Mouse (Mus musculus) embryonic facial prominence, embryonic 12.5 days (tissue): ENCODE results near the gene Tshz2. TPM values are rescaled to one million over a fixed set of nuclear protein-coding genes. Genes with fewer than 3 reads are reported as not detected.

Experiments
- ATAC-seq: fragments of 200-750 bp; cut with Nextera tagmentation; 2 replicates; pipeline ENCODE4 v1.8.0; 2017; ENCODE audit not compliant: insufficient number of reproducible peaks, insufficient read depth, low FRiP score, low TSS enrichment
- H3K27ac ChIP-seq: fragments of 300-500 bp; sonication (generic); 2 replicates; pipeline ENCODE4 v1.5.1; 2016; ENCODE audit warnings: mild to moderate bottlenecking
- H3K27me3 ChIP-seq: fragments of 300-500 bp; sonication (generic); 2 replicates; pipeline ENCODE4 v1.6.1; 2016; ENCODE audit warnings: mild to moderate bottlenecking, moderate library complexity
- H3K36me3 ChIP-seq: fragments of 300-500 bp; sonication (generic); 2 replicates; pipeline ENCODE4 v1.6.1; 2016; ENCODE audit warnings: mild to moderate bottlenecking
- H3K4me1 ChIP-seq: fragments of 300-500 bp; sonication (generic); 2 replicates; pipeline ENCODE4 v1.6.1; 2016
- H3K4me2 ChIP-seq: fragments of 300-500 bp; sonication (generic); replicated peaks from 2 replicates; pipeline ENCODE4 v1.6.1; 2016; ENCODE audit warnings: mild to moderate bottlenecking, moderate library complexity
- H3K4me3 ChIP-seq: fragments of 300-500 bp; sonication (generic); 2 replicates; pipeline ENCODE4 v1.5.1; 2016; ENCODE audit warnings: mild to moderate bottlenecking
- H3K9ac ChIP-seq: fragments of 300-500 bp; sonication (generic); 2 replicates; pipeline ENCODE4 v1.6.1; 2016; ENCODE audit warnings: mild to moderate bottlenecking, moderate library complexity
- H3K9me3 ChIP-seq: fragments of 300-500 bp; sonication (generic); 2 replicates; pipeline ENCODE4 v1.6.1; 2016; ENCODE audit warnings: mild to moderate bottlenecking, moderate library complexity
- WGBS: fragments of 180-500 bp; shearing (Covaris S2); methylation state at CpG from one replicate; pipeline ENCODE4 v1.1.7; 2016; 5-methylcytosine and 5-hydroxymethylcytosine counted together
- polyA plus RNA-seq: library from polyadenylated mRNA; unstranded; fragments of >200 nt; fragmentation: Nextera tagmentation; extraction: Ambion mirVana; gene quantifications from 2 replicates; pipeline ENCODE4 v1.2.1, GENCODE M21; 2016

The Tshz2 gene
- polyA plus RNA-seq, 1 experiment from 2014 or later: 9.1 TPM

DNA sequence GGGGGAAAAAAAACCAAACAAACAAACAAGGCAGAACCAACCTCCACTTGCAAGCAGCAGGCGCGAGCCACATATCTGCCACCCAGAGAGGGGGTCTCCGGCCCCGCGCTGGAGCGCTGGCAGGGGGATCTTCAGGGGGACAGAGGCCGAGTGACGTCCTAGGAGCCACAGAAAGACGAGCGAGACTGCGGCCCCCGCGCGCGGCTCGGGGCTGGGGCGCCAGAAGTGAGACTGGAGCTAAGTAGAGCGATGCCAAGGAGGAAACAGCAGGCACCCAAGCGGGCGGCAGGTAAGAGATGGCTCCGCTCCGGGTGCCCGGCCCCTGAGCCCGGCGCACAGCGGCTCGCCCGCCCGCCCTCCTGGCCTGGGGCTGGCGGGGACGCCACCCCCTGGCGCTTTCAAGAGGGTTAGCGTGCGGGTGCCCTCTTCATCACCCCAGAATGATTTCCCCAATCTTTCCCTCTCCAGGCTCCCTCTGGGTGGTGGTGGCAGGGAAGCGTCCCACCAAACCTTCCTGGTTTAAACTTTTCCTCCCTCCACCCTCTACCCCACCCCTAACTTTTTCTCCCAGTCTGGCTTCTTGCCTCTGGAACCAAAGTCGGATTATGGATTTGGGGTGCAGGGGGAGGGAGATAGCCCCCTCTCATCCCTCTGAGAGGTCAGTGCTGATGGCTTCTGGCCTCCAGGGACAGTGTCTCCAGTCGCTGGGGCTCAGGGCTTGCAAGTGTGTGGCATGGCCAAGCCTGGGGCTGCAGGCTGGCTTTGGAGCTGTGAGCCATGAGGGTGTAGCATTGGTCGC, 877 bp downstream of the Tshz2 start:
- peaks cover 19% of the 10 kb centered on the region; the same call in 1 of the 2 replicates for H3K4me1 ChIP-seq
- WGBS: under 1% methylated on average over 38 of the region's 38 CpGs
- H3K4me2 ChIP-seq: peak overlapping the region; percentile 94
- no peaks in the 10 kb centered on the region for H3K9me3 ChIP-seq
- ATAC-seq: 0 out of 2 replicates have a peak, but pooled peaks have one; percentile 11
- H3K27ac ChIP-seq: peak overlapping the region; percentile 68
- H3K4me3 ChIP-seq: peak overlapping the region; percentile 65
- no peaks in the 10 kb centered on the region for H3K36me3 ChIP-seq
- no peaks in the 10 kb centered on the region for H3K27me3 ChIP-seq
- H3K9ac ChIP-seq: peak overlapping the region; percentile 82

DNA sequence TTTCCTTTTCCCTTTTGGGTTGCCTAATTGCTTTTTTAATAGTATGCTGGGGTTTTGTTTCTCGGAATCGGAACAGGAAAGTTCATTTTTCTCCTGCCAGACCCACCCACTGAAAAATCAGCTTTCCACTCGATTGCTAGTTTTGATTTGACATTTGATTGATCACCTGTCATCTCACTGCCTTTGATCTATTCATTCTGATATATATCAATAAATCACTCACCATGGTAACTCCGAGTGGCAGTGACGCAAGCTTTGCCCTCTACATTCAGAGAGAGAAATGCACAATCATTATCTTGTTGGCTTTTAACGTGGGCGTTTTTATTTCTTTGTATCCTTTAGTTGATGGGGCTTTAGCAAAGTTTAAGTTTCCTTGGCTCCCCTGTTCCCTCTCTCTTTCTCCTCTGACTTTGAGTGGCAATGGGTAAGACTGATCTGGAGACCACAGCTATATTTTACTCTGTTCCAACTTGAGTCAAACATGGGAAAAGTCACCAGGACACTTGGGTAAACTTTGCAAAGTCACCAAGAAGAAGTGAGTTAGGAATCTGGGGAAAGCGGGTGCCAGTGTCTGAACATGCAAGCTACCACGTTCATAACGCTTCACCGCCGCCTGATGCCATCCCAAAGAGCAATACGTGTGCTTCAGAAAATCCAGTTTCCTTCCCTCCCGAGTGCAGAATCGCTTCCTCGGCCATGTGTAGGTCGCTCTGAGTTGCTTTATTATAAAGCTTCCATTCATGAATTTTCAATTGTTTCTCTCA, 2.0 kb downstream of the Tshz2 start:
- ATAC-seq: no peak
- Histone ChIP-seq H3K27me3 (no peaks in the 10 kb centered on the region), H3K4me3 (peak overlapping the region; percentile 65), H3K36me3 (no peaks in the 10 kb centered on the region), H3K9me3 (no peaks in the 10 kb centered on the region), H3K9ac (peak overlapping the region; percentile 82), H3K27ac (no peak overlapping the region), H3K4me1 (peaks cover 19% of the 10 kb centered on the region; the same call in 1 of the 2 replicates), H3K4me2 (peak overlapping the region; percentile 94)
- WGBS: 55% methylated on average over 17 of the region's 17 CpGs

DNA sequence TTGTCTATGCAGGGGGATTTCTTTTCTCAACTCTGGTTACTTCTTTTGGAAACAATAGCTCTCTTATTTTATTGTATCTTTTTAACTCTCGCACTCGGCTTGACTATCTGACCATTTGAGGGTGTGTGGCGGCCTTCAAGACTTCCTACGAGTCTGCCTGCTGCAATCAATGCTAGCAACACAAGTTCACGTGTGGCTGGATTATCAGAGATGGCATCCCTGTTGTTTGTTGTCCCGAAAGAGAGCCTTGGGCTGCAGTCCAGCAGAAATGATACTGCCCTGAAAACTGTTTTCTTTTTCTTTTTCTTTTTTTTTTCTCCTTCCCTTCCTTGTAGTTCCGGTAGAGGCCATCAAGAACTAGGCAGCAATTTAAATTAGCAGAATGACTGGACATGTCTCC, 2.6 kb downstream of the Tshz2 start:
- no peak overlapping the region for H3K9ac ChIP-seq
- WGBS: 45% methylated on average over 7 of the region's 7 CpGs

DNA sequence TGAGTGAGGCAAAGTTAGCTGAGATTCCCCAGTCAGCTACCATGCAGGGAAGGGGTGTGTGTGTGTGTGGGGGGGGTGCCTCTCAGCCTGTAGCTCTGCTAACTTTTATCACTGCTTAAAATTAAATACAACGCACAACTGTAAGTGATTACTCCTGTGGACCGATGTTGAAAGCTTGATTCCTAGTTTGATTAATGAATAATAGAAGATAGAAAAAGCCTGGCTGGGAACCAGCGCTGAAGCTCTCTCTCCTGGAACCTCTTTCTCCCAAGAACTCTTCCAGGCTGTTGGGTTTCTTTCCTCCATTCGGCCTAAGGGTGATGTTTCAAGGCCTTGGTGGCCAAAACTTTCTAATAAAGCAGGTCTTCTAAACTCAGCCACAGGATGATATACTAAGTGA, 3.6 kb downstream of the Tshz2 start:
- no peak overlapping the region for H3K9ac ChIP-seq

More for the DNA sequence above, 2.6 kb downstream of the Tshz2 start:
- Histone ChIP-seq H3K4me2 (peak overlapping the region; percentile 94), H3K4me1 (peaks cover 19% of the 10 kb centered on the region; the same call in 1 of the 2 replicates), H3K27me3 (no peaks in the 10 kb centered on the region), H3K4me3 (no peak overlapping the region; the same call in 1 of the 2 replicates), H3K9me3 (no peaks in the 10 kb centered on the region), H3K27ac (no peak overlapping the region), H3K36me3 (no peaks in the 10 kb centered on the region)
- ATAC-seq: no peak

DNA sequence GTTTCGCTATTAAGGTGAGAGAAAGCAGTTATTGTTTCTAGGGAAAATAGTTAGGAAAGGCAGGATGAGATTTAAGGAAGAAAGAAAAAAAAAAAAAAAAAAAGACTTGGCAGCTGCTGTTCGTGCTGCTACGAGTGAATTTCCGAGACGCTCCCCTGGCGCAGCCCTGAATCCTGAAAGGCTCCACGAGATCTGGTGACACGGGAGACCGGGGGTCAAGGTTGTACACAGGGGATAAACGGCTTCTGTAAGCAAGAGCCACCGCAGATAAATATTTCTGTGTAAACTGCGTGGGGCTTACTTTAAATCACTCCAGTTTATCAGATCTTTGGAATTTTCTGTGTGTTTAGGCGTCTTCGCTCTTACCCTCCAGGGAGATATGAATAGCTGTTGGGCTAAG, 8.7 kb downstream of the Tshz2 start:
- Histone ChIP-seq H3K27me3 (no peaks in the 10 kb centered on the region), H3K4me3 (no peak overlapping the region), H3K9me3 (no peaks in the 10 kb centered on the region), H3K27ac (no peak overlapping the region), H3K4me2 (peak overlapping the region; percentile 22; the same call in 1 of the 2 replicates), H3K4me1 (peaks cover 8% of the 10 kb centered on the region; the same call in 1 of the 2 replicates), H3K9ac (no peak overlapping the region), H3K36me3 (no peaks in the 10 kb centered on the region)
- 50% methylated on average over 14 of the region's 14 CpGs for WGBS
- ATAC-seq: no peak

More for the DNA sequence above, 3.6 kb downstream of the Tshz2 start:
- WGBS: 76% methylated on average over 4 of the region's 4 CpGs
- Histone ChIP-seq H3K4me1 (peaks cover 19% of the 10 kb centered on the region; the same call in 1 of the 2 replicates), H3K27me3 (no peaks in the 10 kb centered on the region), H3K4me3 (no peak overlapping the region), H3K36me3 (no peaks in the 10 kb centered on the region), H3K4me2 (peak overlapping the region; percentile 94), H3K9me3 (no peaks in the 10 kb centered on the region), H3K27ac (no peak overlapping the region)
- ATAC-seq: no peak

DNA sequence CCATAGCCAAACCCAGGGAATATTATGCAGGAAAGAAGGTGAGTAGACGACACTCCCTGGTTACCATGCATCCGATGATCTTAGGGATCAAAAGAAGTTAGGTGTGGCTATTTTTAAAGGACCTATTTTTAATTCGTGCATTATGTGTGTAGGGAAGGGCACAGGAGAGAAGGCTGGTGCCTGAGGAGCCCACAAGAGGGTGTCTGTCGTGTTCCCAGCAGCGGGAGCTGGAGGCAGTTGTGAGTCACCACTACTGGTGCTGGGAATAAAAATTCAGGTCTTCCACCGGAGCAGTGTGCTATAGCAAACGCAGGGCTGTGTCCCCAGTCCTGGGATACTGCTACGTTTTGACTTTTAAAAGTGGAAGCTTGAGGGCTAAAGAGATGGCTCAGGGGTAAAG, 9.6 kb downstream of the Tshz2 start:
- H3K4me1 ChIP-seq: no peaks in the 10 kb centered on the region
- no peak overlapping the region for H3K27ac ChIP-seq
- H3K9me3 ChIP-seq: no peaks in the 10 kb centered on the region
- WGBS: 84% methylated on average over 8 of the region's 8 CpGs
- no peaks in the 10 kb centered on the region for H3K27me3 ChIP-seq
- ATAC-seq: no peak
- H3K4me2 ChIP-seq: no peak overlapping the region
- H3K9ac ChIP-seq: no peak overlapping the region
- no peaks in the 10 kb centered on the region for H3K36me3 ChIP-seq
- H3K4me3 ChIP-seq: no peak overlapping the region

DNA sequence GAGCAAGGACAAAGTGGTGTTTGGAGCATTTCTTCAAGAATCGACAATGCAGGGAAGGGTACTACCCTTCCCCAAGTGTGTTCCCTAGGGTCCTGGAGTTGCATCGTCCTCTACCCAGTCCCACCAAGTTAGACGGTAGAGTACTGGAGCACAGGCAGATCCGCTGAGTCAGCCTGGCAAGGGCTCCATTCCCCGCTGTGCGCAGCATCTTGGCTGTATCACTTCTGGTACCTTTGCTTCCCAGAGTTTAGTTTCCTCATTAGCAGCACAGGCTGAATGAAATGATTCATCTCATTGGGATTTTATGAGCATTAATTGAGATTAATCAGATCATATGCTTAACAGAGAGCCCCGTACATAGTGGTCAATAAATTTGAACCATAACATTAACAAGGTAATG, 14.3 kb downstream of the Tshz2 start:
- Histone ChIP-seq H3K4me1 (peaks cover 6% of the 10 kb centered on the region; the same call in 1 of the 2 replicates), H3K4me2 (no peak overlapping the region), H3K4me3 (no peak overlapping the region), H3K9me3 (no peaks in the 10 kb centered on the region), H3K27ac (no peak overlapping the region), H3K9ac (no peak overlapping the region), H3K36me3 (no peaks in the 10 kb centered on the region), H3K27me3 (no peaks in the 10 kb centered on the region)
- no peak for ATAC-seq
- 85% methylated on average over 7 of the region's 7 CpGs for WGBS

DNA sequence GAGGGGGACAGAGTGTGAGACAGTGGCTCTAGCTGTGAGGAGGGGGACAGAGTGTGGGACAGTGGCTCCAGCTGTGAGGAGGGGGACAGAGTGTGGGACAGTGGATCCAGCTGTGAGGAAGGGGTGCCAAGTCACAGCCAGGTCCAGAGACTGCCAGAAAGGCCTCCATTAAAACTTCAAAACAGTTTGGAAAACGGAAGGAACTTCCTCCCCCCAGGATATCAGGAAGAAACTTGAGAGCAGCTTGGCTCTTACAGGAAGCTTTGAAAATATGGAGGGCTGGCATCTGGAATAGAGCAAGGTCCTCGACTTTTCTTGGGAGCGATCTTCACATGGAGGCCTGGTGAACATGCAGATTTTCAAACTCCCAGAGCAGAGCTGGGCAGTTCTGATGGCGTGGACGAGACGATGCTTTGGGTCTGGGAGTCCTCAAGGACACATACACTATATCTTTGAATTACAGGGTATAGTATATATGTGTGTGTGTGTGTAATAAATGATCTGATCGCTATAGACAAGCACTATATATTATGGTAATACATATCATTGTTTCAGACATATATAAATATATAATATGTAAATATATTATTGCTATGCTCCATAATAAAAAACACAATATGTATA, 16.6 kb downstream of the Tshz2 start:
- Histone ChIP-seq H3K36me3 (no peaks in the 10 kb centered on the region), H3K27ac (no peak overlapping the region), H3K4me3 (no peak overlapping the region), H3K9me3 (no peaks in the 10 kb centered on the region), H3K4me1 (peaks cover 6% of the 10 kb centered on the region; the same call in 1 of the 2 replicates), H3K27me3 (no peaks in the 10 kb centered on the region), H3K4me2 (no peak overlapping the region), H3K9ac (no peak overlapping the region)
- no peak for ATAC-seq
- WGBS: 48% methylated on average over 7 of the region's 7 CpGs

DNA sequence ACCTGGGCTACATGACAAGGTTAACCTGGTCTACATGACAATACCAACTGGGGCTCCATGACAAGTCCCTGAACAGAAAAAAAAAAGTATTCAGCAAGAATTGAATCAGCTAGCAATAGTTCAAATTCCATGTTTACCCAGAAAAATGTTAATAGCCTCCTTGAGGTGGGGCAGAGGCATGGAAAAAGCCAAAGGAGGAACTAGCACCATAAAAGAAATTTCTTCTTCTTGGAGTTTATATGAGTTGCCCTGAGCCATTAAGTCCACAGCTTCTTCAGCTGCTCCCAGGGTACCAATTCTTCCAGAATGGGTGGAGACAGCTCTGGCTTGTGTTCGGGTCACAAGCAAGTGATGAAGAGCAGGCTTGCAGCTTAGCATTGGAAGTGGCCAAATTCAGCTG, 20.5 kb downstream of the Tshz2 start:
- ATAC-seq: no peak
- Histone ChIP-seq H3K4me2 (no peak overlapping the region), H3K27ac (no peak overlapping the region), H3K36me3 (no peaks in the 10 kb centered on the region), H3K4me1 (peaks cover 6% of the 10 kb centered on the region; the same call in 1 of the 2 replicates), H3K4me3 (no peak overlapping the region), H3K9me3 (no peaks in the 10 kb centered on the region), H3K27me3 (no peaks in the 10 kb centered on the region), H3K9ac (no peak overlapping the region)
- 84% methylated on average over 1 of the region's 1 CpGs for WGBS

DNA sequence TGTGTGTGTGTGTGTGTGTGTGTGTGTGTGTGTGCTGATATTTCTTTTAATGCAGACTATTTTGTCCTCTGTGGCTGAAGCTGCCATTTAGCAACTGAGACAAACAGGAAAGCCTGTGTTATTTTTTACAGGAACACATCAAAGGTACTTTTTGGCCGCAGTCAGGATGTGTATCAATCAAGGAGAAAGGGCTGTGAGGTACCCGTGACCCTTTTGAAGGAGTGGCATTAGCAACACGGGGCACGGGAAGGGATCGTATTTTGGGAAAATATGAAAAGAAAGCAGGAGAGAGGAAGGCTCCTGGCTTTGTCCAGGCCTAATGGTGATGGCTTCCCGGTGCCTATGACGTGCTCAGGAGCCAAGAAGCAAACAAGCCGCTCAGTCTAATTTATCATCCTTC, 31.0 kb downstream of the Tshz2 start:
- 29% methylated on average over 8 of the region's 8 CpGs for WGBS
- peak overlapping the region; percentile 60 for H3K27ac ChIP-seq
- H3K9me3 ChIP-seq: no peaks in the 10 kb centered on the region
- H3K4me3 ChIP-seq: no peak overlapping the region
- no peak for ATAC-seq
- peaks cover 32% of the 10 kb centered on the region for H3K4me1 ChIP-seq
- no peak overlapping the region for H3K4me2 ChIP-seq
- H3K27me3 ChIP-seq: no peaks in the 10 kb centered on the region
- no peaks in the 10 kb centered on the region for H3K36me3 ChIP-seq
- H3K9ac ChIP-seq: no peak overlapping the region

DNA sequence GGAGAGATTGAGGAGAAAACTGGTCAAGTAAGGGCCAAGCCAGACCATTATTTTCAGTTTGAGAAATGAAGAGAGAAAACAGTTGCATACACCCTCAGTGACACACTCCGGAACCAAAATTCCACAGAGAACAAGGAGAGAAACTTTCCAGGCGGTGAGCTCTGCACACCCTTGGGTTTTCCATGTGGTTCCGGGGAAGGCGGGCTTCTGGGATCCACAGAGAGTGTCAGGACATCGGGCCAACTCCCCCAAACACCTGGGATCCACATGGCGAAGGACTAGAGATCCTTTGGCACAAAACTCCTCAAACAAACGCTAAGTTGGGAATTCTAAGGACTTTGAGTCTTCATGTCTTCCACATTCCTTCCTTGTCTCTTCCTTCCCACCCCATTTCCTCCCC, 38.5 kb downstream of the Tshz2 start:
- no peak overlapping the region for H3K27ac ChIP-seq
- no peaks in the 10 kb centered on the region for H3K36me3 ChIP-seq
- peaks cover 8% of the 10 kb centered on the region for H3K4me1 ChIP-seq
- no peaks in the 10 kb centered on the region for H3K27me3 ChIP-seq
- H3K4me2 ChIP-seq: no peak overlapping the region
- 87% methylated on average over 7 of the region's 7 CpGs for WGBS
- H3K9ac ChIP-seq: no peak overlapping the region
- ATAC-seq: no peak
- no peak overlapping the region for H3K4me3 ChIP-seq
- no peaks in the 10 kb centered on the region for H3K9me3 ChIP-seq
